In genomic region chr8:111393391-111394363, GRCm38 (mm10) we compare ENCODE assay signal across 8 mouse cellular contexts. TPM values are rescaled to one million over a fixed set of nuclear protein-coding genes. Genes with fewer than 3 reads are reported as not detected.
DNase-seq lines count a peak whose midpoint lies in the region; ATAC-seq and TF ChIP-seq lines count a peak whose summit lies in the region.

TSS of gene Fa2h (minus strand) at chr8:111393824.

- DNase-seq in ES-E14 (ENCODE audit: low read depth, low spot score): peak; percentile 58
- DNase-seq in cerebellum, adult 11-12 months: peak; percentile 86
- DNase-seq in heart, postnatal 10 days: peak; percentile 73 to 83
- DNase-seq in kidney, postnatal 4 days: peak; percentile 87 to 91
- DNase-seq in lung, adult 18-20 months: peak; percentile 84 to 87
- peak; percentile 88 for DNase-seq in testis, postnatal 14 days (ENCODE audit: low spot score)

- H3K9ac ChIP-seq in ES-E14 (ENCODE audit: insufficient read depth, low read depth, low read length, poor library complexity, severe bottlenecking): peak within 1 kb of the TSS; percentile 50
- peak within 1 kb of the TSS; percentile 53 for H3K9ac ChIP-seq in forebrain, embryonic 15.5 days (replicated peaks)

- WGBS in forebrain, embryonic 15.5 days: under 1% methylated on average over 64 of the region's 71 CpGs
- 1% methylated on average over 70 of the region's 71 CpGs for WGBS in olfactory bulb, adult 2 months

- H3K27me3 ChIP-seq in forebrain, embryonic 15.5 days: peaks cover 61% of the 10 kb centered on the region

- H3K4me2 ChIP-seq in forebrain, embryonic 15.5 days (replicated peaks): peak within 1 kb of the TSS; percentile 97

- H3K4me1 ChIP-seq in ES-E14 (ENCODE audit: control insufficient read depth in 2 of 2, insufficient read depth in 2 of 2, low read length in 2 of 2, poor library complexity in 1 of 2): no peaks in the 10 kb centered on the region
- H3K4me1 ChIP-seq in forebrain, embryonic 15.5 days: peaks cover 10% of the 10 kb centered on the region
- H3K4me1 ChIP-seq in olfactory bulb, adult 2 months (ENCODE audit: control insufficient read depth, insufficient read depth, low read length): peaks cover 10% of the 10 kb centered on the region

- no peak for TF ChIP-seq POLR2A in olfactory bulb, adult 2 months (IDR thresholded peaks at IDR 0.05; ENCODE audit: insufficient read depth, low read depth, low read length)

- H3K36me3 ChIP-seq in ES-E14 (ENCODE audit: control insufficient read depth, insufficient read depth, low read length, poor library complexity, severe bottlenecking): no peaks in the 10 kb centered on the region
- H3K36me3 ChIP-seq in forebrain, embryonic 15.5 days: no peaks in the 10 kb centered on the region

- H3K4me3 ChIP-seq in ES-E14 (ENCODE audit: insufficient read depth in 1 of 2, low read depth in 1 of 2, low read length in 2 of 2, poor library complexity in 1 of 2, severe bottlenecking in 1 of 2): peak within 1 kb of the TSS; percentile 69 to 88
- H3K4me3 ChIP-seq in forebrain, embryonic 15.5 days: peak within 1 kb of the TSS; percentile 55
- H3K4me3 ChIP-seq in olfactory bulb, adult 2 months (ENCODE audit: insufficient read depth, low read depth, low read length): peak within 1 kb of the TSS; percentile 49

- H3K27ac ChIP-seq in ES-E14 (ENCODE audit: insufficient read depth, low read depth, low read length, poor library complexity, severe bottlenecking): no peak within 1 kb of the TSS
- no peak within 1 kb of the TSS for H3K27ac ChIP-seq in forebrain, embryonic 15.5 days (replicated peaks)
- no peak within 1 kb of the TSS for H3K27ac ChIP-seq in olfactory bulb, adult 2 months (ENCODE audit: insufficient read depth, low read depth, low read length)

- no peaks in the 10 kb centered on the region for H3K9me3 ChIP-seq in ES-E14 (ENCODE audit: control insufficient read depth, insufficient read depth, low read depth, low read length)
- H3K9me3 ChIP-seq in forebrain, embryonic 15.5 days: no peaks in the 10 kb centered on the region

- TF ChIP-seq CTCF in olfactory bulb, adult 2 months (IDR thresholded peaks at IDR 0.05; ENCODE audit: insufficient read depth, low read depth, low read length): no peak

- in situ Hi-C loops in ES-E14 (cut with MboI; ENCODE audit: low sequenced_read_pairs in 2 of 2, unreplicated experiment in 2 of 2): no loop called here

- intact Hi-C loops in heart, postnatal 10 days (cut with DNase I): no loop called here

- peak; percentile 95 for ATAC-seq in forebrain, embryonic 15.5 days (replicated peaks)

TF ChIP-seq in ES-E14, 5 proteins besides CTCF, POLR2A, EP300 and RAD21:
- no peak for TF ChIP-seq MAFK (IDR thresholded peaks at IDR 0.05; ENCODE audit: insufficient read depth, low read depth, low read length)

RNA-seq across cellular contexts. Expression of gene Fa2h, which starts in this region (rescaled TPM):
- not detected in 2 replicates for total RNA-seq in ES-E14 (2012; rRNA removed)
- not detected in 2 replicates for polyA plus RNA-seq in forebrain, embryonic 15.5 days (2015; fragmentation: Nextera tagmentation; extraction: Ambion mirVana)
- under 1 TPM; 0.22 to 0.31 TPM for total RNA-seq in heart, postnatal 10 days (2021)
- polyA plus RNA-seq in olfactory bulb, adult 2 months (2012; ENCODE audit: insufficient read depth, insufficient read length, low replicate concordance, missing spikeins): not detected in 2 replicates

Comparison
In these comparisons a context has a peak if more than half of its experiments do, and no peak if none do; other contexts are left out.
1. Peak in DNase-seq, H3K4me3 ChIP-seq and H3K9ac ChIP-seq in ES-E14; RNA of the gene not detected or under 1 TPM.
2. Peak in ATAC-seq, H3K4me3 ChIP-seq, H3K9ac ChIP-seq and H3K4me2 ChIP-seq in forebrain, embryonic 15.5 days; RNA of the gene not detected or under 1 TPM.
3. Peak in DNase-seq in heart, postnatal 10 days; RNA of the gene not detected or under 1 TPM.